Mouse (Mus musculus) layer of hippocampus, postnatal 10 days (tissue): ENCODE measurements at regions not wholly inside any gene's neighbourhood (a gene's known extent, or its start where the extent isn't known, plus 50 kb on each side); places are given as distances from the start of the nearest gene placed in this dataset.
"Not testable (repeated sequence)": the region's sequence is repeated elsewhere in the genome, so short reads cannot be mapped to it uniquely, and the experiment has no call there.

ENCODE experiments used
- DNase-seq, 2 experiments: peaks; one replicate each; pipeline ENCODE4 v3.0.0; 2021; ENCODE audit warnings: low spot score in 2 of 2

DNA sequence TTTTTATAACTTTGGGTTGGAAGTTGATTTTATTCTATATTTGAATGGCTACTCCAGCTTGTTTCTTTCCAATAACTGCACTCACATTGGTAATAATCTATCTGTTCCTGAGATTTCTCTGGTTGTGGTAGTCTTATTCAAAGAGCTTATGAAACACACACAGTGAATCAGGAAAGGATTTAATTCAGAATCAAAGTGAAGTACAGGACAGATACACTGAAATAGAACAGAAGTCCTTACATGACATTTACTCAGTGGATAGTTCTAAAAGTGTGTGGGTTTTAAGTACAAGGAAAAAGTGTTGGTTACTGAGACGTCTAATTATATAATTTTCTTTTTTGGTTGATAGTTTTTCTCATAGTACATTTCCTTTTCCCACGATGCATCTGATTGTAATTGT, 859.7 kb downstream of the Rpia start:
- no peak for DNase-seq

GRCm38 (mm10) chr6:69914781-69915180, 877.3 kb downstream of the Rpia start:
- DNase-seq = no peak

DNA sequence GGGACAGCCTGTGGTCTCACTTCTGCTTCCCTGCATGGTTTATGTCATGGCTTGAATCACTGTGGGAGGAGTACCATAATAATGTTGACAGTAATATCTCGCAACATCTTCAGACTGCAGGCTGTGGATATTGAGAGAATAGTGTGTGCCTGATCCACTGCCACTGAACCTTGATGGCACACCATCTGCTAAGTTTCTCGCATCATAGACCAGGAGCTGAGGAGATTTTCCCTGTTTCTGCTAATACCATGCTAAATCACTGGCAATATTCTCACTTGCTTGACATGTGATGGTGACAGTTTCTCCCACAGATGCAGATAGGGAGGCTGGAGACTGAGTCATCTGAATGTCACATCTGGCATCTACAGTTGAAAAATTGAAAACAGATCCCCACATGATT, 912.7 kb downstream of the Rpia start:
- DNase-seq = no peak

DNA sequence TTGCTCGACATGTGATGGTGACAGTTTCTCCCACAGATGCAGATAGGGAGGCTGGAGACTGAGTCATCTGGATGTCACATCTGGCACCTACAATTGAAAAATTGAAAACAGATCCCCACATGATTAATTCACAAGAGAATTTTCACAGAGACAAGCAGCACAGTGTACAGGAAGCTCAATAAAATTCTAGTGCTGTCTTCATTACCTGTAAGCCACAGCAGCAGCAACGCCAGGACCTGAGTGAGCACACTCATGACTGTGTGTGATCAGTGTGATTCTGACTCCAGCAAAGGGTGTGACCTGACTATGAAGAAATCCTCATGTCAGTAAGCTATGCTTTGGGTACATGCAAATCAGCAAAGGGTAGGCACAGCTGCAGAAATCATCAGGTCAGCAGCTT, 933.4 kb downstream of the Rpia start:
- not testable (repeated sequence) for DNase-seq

- not testable (repeated sequence) for DNase-seq
Observed at GRCm38 (mm10) chr6:69828640-69829039, 963.4 kb downstream of the Rpia start.

DNA sequence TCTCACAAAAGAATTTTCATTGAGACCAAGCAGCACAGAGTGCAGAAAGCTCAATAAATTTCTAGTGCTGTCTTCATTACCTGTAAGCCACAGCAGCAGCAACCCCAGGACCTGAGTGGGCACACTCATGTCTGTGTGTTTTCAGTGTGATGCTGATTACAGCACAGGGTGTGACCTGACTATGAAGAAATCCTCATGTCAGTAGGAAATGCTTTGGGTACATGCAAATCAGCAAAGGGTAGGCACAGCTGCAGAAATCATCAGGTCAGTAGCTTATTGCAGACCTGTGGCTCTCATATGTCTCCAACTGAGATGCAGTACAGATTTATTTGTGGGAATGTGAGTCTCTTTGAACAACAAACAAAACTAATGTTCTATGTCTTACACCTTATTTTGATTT, 977.1 kb downstream of the Rpia start:
- DNase-seq = not testable (repeated sequence)

DNA sequence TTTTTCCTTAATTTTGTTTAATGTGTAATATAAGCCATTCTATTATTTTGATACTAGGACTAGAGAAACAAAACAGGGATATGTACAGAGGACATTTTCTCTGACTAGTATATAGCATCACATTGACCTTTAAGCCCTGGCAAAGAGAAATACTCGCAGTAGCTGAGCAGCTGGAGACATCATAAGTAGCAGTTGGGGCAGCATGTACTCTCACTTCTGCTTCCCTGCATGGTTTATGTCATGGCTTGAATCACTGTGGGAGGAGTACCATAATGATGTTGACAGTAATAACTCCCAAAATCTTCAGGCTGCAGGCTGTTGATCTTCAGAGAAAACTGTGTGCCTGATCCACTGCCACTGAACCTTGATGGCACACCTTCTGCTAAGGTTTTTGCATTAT, 977.7 kb downstream of the Rpia start:
- not testable (repeated sequence) for DNase-seq

DNA sequence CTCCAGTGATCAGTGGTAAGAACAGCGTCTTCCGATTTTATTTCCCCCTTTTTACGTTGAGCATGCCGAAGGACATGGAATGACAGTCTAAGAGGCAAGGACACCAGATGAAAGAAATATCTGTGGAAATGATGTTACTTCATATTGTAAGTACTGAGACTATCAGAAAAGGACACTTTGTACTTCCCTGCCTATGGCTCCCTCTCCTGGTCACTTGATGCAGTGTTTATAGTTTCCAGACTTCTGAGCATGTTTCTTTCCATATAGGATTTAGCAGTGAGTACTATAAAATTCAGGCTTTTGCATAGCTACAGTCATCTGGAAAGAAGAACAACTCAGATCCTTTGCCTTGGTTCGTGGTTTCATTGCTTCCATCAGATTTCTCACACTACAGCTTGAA, 1011.7 kb downstream of the Rpia start:
- peak in 1 of 2 experiments; percentile 9 for DNase-seq

DNA sequence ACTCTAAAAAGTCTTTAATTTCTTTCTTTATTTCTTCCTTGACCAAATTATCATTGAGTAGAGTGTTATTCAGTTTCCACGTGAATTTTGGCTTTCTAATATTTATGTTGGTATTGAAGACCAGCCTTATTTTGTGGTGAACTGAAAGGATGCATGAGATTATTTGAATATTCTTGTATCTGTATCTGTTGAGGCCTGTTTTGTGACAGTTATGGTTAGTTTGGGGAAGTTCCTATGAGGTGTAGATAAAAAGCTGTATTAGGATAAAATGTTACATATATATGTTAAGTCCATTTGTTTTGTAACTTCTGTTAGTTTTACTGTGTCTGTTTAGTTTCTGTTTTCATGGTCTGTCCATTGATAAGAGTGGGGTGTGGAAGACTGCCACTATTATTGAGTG, 1014.7 kb downstream of the Rpia start:
- DNase-seq = not testable (repeated sequence)

- no peak for DNase-seq
Observed at GRCm38 (mm10) chr6:69764861-69765260, 1027.2 kb downstream of the Rpia start.

DNA sequence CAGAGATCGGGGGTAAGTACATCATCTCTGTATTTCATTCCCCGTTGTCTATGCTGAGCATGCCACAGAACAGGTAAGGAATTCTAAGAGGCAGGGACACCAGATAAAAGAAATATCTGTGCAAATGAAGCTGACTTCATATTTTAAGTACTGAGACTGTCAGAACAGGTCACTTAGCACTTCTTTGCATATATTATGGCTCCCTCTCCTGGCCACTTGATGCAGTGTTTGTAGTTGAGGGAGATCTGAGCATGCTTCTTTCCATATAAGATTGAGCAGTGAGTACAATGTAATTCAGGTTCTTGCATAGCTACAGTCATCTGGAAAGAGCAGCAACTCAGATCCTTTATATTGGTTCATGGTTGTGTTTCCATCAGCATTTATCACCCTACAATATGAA, 1033.4 kb downstream of the Rpia start:
- no peak for DNase-seq

GRCm38 (mm10) chr6:69739002-69739625, 1052.9 kb downstream of the Rpia start:
- DNase-seq = no peak

- not testable (repeated sequence) for DNase-seq
Observed at GRCm38 (mm10) chr6:69732866-69733265, 1059.2 kb downstream of the Rpia start.

DNA sequence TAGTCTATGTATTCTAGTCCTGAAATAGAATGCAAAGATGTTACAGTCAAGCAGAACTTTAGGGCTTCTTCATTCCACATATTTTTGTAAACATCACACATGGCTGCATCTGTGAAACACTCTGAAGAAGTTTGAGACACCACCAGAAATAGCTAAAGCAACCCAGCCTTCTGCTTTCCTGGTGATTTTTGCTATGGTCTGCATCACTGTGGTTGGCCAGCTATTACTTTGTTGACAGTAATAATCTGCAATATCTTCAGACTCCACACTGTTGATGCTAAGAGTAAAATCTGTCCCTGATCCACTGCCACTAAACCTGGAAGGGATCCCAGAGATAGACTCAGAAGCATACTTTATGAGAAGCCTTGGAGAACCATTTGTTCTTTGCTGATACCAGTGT, 1065.7 kb downstream of the Rpia start:
- DNase-seq = no peak

- DNase-seq = not testable (repeated sequence)
Observed at GRCm38 (mm10) chr6:69702813-69703212, 1089.2 kb downstream of the Rpia start.

DNA sequence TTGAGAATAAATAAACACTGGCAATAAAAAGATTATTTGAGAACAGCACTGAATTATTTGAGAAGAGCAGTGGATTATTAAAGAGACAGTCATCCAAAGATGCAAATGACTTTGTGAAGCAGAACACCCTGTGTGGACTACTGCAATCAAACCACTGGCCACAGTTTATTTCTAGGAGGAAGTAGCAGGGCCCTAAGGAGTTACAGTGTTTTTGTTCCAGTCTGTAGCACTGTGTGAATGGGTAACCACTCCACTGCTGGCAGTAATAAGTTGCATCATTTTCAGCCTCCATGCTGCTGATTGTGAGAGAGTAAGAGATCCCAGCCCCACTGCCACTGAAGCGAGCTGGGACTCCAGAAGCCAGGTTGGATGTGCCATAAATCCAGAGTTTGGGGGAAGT, 1110.9 kb downstream of the Rpia start:
- DNase-seq = no peak

GRCm38 (mm10) chr6:69662426-69662825, 1129.6 kb downstream of the Rpia start:
- not testable (repeated sequence) for DNase-seq
